Mouse (Mus musculus) embryonic stem cell, embryonic (primary cell): ENCODE results near the gene Ccl6.
"Not testable (repeated sequence)": the region's sequence is repeated elsewhere in the genome, so short reads cannot be mapped to it uniquely, and the experiment has no call there.

ENCODE experiments used
- CTCF ChIA-PET, 4 experiments: fragments of 300-600 bp in 2 of 4; fragments of 350-600 bp in 2 of 4; sonication (Branson Sonifier 250); formaldehyde crosslinking; loops; one replicate each; lab custom pipeline; 2022; ENCODE audit warnings: inconsistent platforms in 2 of 4; lab: Charles Lee
- POLR2A ChIA-PET, 4 experiments: fragments of 300-600 bp in 2 of 4; fragments of 350-600 bp in 2 of 4; sonication (Branson Sonifier 250); formaldehyde crosslinking; loops; one replicate each; lab custom pipeline; 2022; ENCODE audit warnings: antibody characterized with exemption in 4 of 4, inconsistent platforms in 1 of 4; lab: Charles Lee

Ccl6 gene

DNA sequence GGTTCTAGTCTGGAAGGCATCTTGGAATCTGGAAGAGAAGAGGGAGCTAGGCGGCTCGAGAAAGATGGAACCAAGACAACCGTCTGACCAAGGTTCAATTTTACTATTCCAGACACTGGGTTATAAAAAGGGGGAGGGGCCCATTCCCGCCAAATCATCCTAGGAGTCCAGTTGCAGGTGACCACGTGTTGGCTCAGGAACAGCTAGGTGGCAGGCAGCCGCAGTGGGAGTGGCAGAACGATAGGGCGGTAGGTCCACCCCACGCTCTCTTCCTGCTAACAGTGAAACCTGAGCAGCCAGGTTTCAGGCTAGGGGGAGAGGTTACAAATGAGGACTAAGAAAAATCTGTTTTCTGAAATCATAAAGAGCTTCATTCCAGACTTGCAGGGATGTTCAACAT, 20.1 kb downstream of the Ccl6 start:
- CTCF ChIA-PET = no interaction called here
- POLR2A ChIA-PET = interaction anchor here in 2 of 4 experiments (0.6 to 2.0 kb wide), 4 partner anchors 9 to 611 kb away, joined by 3 to 11 read pairs (median 4); no protein-coding TSS in a partner anchor

DNA sequence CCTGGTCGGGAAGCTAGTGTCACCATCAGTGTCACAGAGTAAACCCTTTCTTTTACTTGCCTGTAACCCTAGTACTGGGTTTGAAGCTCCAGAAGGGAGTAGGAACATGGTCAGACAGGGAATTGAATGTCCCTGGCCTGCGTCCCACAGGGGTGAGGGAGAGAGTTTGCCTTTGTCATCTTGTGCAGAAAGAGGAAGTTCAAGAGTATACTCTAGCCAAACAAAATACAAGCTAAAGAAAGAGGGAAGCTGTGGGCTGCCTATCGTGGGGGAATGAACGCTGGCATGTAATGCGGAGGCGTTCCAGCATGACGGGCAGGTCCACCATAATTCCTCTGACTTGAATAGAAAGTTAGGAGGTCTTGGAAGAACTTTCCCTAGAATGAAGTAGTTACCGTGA, 20.7 kb downstream of the Ccl6 start:
- ChIA-PET CTCF (no interaction called here), POLR2A (interaction anchor here in 1 of 4 experiments (1.0 to 2.0 kb wide), 2 partner anchors 10 to 11 kb away, joined by 3 to 11 read pairs; no protein-coding TSS in a partner anchor)

DNA sequence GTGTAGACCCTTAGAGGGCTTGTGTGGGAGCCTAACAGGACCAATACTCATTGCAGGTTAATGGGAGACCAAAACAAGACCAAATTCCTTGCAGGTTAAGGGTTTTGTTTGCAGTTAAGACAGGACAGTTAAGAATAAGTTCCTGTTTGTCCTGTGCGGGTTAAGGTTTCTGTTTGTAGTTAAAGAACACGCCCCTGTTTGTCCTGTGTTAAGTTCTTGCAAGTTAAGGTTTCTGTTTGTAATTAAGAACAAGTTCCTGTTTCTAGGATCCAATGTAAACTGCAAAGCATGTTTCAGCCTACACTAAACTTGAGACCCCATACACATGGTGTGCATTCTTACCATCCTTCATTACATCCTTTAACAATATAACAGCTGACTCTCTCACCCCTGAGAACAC, 22.7 kb downstream of the Ccl6 start:
- ChIA-PET CTCF (no interaction called here), POLR2A (interaction anchor here in 1 of 4 experiments (1.4 kb wide), 1 partner anchor 13 kb away, joined by 4 read pairs; no protein-coding TSS in a partner anchor)

DNA sequence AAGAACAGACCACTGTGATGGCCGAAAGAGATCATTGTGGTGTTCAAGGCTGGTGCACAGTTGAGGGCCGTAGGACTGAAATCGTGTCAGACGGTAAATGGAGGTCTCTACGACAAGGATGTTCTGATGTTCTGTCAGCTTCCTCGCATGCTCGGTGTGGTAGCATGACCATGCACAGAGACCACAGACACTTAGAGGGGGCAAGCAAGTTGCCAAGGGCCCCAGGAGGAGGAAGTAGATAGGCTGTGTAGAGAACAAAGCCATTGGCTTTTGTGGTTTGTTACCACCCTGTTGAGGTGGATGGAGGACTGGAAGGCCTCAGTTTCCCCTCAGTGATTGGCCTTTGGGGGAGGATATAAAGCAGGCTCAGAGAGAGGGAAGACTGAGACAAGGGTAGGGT, 23.6 kb downstream of the Ccl6 start:
- ChIA-PET CTCF (no interaction called here), POLR2A (interaction anchor here in 1 of 4 experiments (0.8 kb wide), 1 partner anchor 97 kb away, joined by 3 read pairs; no protein-coding TSS in a partner anchor)

DNA sequence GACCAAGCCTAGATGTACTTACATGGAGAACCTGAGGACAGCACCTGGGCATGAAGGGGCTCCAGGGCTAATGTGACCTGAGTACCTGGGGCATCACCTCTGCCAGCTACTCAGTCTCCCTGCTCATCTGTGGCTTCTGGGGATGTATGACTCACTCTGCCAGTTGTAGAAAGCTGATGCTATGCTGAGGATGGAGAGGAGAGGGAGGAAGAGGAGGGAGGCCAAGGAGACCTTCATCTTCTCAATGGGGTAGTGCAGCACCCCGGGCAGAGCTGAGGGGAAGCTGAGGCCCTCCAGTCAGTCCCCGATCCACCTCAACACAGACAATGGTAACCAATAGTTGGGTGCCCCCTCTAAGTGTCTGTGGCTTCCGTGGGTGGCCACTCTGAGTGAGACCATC, 24.1 kb downstream of the Ccl6 start:
- ChIA-PET CTCF (no interaction called here), POLR2A (interaction anchor here in 1 of 4 experiments (0.8 to 2.6 kb wide), 2 partner anchors 13 to 97 kb away, joined by 3 to 19 read pairs; no protein-coding TSS in a partner anchor)

DNA sequence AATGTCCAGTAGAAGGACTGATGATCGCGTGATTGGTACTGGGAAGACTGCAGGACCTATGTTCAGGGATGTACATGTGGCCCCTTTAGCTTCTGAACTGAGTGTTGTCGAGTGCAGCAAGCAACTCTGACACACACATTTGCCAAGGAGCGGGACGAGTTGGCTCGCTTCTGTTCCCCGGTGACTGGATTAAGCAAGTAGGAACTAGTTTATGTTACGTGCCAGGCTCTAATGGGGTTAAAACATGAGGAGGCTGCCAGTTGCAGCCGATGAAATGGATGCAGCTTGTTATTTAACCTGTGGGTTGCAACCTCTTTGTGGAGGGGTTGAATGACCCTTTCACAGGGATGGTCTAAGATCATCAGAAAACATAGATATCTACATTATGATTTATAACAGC, 24.8 kb downstream of the Ccl6 start:
- POLR2A ChIA-PET = interaction anchor here in 2 of 4 experiments (0.9 to 2.6 kb wide), 6 partner anchors 10 to 269 kb away, joined by 3 to 19 read pairs (median 4); partner anchors contain the start of gene Ap2b1 (in 1 of the 2)
- CTCF ChIA-PET = interaction anchor here in 1 of 4 experiments (1.2 kb wide), 1 partner anchor 12 kb away, joined by 3 read pairs; no protein-coding TSS in a partner anchor

DNA sequence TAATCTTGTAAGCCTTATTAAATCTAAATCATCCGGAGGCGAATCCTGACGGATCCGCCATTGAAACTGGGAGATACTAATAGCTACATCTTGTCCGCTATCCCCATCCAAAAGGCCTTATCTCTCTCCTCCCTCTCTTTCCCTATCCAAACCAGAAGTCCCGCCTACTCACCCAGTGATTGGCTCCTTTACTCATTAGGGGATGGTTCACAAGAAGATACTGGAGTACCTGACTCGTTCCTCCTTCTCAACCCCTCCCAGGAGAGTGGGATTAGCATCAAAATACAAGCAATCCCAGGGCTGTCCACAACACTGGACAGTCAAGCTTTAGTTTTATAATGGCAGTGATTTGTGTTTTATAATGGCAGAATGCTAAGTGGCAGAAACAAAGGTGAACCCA, 25.6 kb downstream of the Ccl6 start:
- ChIA-PET CTCF (interaction anchor here (0.6 to 1.2 kb wide), 4 partner anchors 11 to 53 kb away, joined by 3 to 5 read pairs (median 4); no protein-coding TSS in a partner anchor), POLR2A (interaction anchor here in 2 of 4 experiments (0.8 to 2.6 kb wide), 19 partner anchors 10 to 295 kb away, joined by 3 to 19 read pairs (median 3); partner anchors contain the start of genes Ap2b1 (in 1 of the 2) and Taf15 (in 1 of the 2))

DNA sequence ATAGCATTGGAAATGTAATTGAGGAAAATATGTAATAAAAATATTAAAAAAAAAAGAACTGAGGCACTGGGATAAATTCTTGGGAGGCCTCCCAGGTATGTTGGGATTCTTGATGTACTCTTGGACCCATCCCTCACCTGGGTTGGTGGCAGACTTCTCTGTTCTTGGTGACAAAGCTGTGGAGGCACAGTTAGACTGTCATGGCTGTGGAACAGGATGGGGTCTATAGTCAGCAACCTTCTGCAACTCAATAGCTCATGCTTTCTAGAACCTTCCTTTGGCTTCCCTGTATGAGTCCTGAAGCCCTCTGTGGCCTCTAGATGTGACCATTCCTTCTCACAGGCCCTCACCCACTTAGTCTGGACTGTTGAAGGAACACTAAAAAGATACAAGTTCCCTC, 26.3 kb downstream of the Ccl6 start:
- ChIA-PET CTCF (interaction anchor here in 3 of 4 experiments (0.9 to 1.2 kb wide), 3 partner anchors 10 to 53 kb away, joined by 3 to 5 read pairs (median 3); no protein-coding TSS in a partner anchor), POLR2A (interaction anchor here in 2 of 4 experiments (0.8 to 2.6 kb wide), 17 partner anchors 10 to 294 kb away, joined by 3 to 19 read pairs (median 4); partner anchors contain the start of genes Ap2b1 (in 1 of the 2) and Taf15 (in 1 of the 2))

DNA sequence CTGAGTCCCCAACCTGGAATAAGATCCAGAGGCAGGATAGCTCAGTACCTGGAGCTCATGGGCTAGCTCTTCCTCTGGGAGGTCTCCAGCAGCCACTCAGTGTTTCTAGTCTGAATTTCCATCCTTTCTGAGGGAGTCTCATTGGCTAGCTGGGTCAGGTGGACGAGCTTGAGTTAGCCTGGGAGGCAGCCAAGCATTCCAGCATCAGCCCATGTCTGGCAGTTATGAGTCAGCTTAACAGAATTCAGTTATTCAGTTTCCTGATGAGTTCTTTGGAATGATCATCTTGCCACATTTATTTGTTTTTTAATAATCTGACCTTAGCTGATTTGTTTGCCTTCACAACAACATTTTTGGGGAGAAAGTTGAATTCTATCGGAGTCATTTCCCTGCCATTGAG, 29.1 kb downstream of the Ccl6 start:
- POLR2A ChIA-PET = interaction anchor here in 1 of 4 experiments (0.6 to 1.3 kb wide), 3 partner anchors 18 to 238 kb away, joined by 3 to 6 read pairs (median 4); no protein-coding TSS in a partner anchor
- CTCF ChIA-PET = no interaction called here

DNA sequence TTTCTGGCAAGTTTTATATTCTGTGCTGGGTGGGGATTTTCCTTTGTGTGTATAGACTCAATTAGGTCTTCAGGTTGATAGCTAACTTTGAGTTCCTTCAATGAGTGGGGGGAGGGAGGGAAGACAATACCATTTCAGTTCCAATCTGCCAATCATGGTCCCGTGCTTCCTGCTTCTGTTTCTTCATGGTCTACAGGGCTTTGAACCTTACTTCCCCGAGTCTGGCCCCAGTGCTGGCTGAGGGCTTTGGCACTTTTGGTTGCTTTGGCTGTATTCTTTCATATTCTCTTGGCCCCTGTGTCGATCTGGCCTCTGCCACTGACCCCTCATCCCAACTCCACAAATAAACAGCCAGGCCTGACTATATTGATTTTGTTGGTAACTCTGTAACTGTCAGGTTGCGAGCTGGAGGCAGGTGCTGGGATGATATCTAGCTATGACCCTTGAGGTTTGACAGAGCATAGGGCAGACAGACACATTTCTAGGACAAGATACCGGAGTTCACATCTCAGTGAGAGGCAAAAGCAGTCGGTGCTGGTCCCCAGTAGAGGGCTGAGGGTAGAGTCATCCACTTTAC, 30.5 kb downstream of the Ccl6 start:
- ChIA-PET POLR2A (no interaction called here), CTCF (no interaction called here)

DNA sequence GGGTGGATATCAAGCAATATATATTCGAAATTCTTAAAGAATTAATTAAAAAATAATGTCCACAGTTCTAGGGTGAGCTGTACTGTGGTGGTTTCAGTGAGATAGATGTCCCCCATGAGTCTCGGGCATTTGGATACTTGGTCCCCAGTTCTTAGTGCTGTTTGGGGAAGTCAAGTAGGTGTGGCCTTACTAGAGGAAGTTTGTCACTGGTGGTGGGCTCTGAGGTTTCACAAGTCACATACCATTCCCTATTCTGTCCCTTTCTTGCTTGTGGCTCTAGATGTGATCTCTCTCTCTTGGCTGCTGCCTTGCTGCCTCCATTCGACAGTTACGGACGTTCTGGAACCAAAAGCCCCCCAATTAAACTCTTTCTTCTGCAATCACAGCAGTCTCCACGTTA, 32.5 kb downstream of the Ccl6 start:
- ChIA-PET CTCF (no interaction called here), POLR2A (interaction anchor here in 1 of 4 experiments (1.6 kb wide), 1 partner anchor 21 kb away, joined by 3 read pairs; no protein-coding TSS in a partner anchor)

DNA sequence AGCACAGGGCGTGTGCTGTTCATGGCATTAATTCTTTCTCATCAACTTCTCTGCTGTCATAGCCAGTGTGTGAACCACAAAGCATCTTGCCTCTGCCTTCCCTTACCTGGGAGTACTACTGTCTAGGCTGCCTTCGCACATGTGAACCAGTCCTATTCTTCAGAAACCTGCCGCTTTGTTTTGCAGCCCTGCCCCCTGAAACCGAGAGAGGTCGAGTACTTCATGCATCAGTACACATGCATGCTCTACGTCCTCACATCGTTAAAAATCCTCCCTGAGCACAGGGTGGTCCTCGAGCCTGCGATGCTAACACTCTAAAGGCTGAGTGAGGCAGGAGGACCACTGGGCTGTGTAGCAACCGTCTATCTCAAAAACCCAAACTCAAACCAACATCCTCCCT, 35.8 kb downstream of the Ccl6 start:
- ChIA-PET POLR2A (interaction anchor here in 2 of 4 experiments (0.6 to 1.2 kb wide), 3 partner anchors 10 to 172 kb away, joined by 3 to 7 read pairs (median 7); no protein-coding TSS in a partner anchor), CTCF (interaction anchor here (0.6 to 1.7 kb wide), 18 partner anchors 10 to 475 kb away, joined by 3 to 11 read pairs (median 4); partner anchors contain the start of genes Ccl4 (in 1 of the 4) and Wfdc21 (in 1 of the 4))

DNA sequence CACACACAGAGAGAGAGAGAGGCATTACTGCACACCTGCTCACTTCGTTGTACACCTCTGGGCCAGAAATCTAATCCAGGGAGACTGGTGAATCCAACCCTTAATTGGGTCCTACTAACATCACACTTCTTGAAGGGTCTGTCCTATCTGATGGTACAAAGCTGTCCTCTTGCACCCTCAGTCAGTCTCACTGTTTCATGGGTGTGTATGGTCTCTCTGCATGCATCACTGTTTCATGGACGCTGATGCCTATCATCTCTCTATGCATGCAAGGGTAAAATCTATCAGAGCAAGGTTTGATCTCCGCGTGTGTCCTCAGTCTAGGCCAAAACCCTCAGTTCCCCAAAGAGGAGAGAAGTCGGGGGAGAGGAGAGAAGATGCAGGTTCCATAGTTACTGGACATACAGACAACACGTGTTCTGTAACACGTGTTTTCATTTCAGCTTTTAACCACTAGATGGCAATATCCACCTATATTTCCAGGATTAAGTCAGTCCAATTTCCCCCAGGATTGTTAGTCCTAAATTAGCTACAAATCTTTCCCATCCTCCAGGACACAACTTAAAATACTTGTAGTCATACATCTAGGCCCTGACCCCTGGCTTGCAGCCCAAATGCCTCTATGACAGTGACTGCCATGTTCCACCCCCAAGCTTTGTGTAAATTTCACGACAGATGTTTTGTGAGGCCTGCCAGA, 36.7 kb downstream of the Ccl6 start:
- POLR2A ChIA-PET = interaction anchor here in 3 of 4 experiments (0.6 to 1.2 kb wide), 6 partner anchors 10 to 233 kb away, joined by 3 to 7 read pairs (median 3); no protein-coding TSS in a partner anchor
- CTCF ChIA-PET = interaction anchor here (0.6 to 1.7 kb wide), 23 partner anchors 11 to 783 kb away, joined by 3 to 11 read pairs (median 4); partner anchors contain the start of genes Ccl4 (in 1 of the 4) and Wfdc21 (in 1 of the 4)

DNA sequence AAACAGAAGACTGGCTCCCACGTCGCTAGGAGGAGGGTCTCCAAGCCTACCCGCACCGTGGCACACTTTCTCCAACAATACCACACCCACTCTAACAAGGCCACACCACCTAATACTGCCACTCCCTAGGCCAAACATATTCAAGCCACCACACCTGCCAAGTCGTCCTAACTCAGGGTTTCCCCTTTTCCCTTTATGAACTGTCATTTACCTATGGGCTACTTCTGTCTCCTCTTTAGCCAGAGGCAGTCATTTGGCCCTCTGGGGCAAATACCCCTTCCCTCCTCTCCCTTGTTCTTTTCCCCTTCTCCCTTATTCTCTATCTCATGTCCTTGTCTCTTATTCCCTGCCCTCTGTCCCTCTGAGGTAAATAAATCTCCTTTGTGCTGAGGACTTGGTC, 41.2 kb downstream of the Ccl6 start:
- ChIA-PET POLR2A (interaction anchor here in 1 of 4 experiments (1.3 kb wide), 1 partner anchor 187 kb away, joined by 5 read pairs; no protein-coding TSS in a partner anchor), CTCF (no interaction called here)

DNA sequence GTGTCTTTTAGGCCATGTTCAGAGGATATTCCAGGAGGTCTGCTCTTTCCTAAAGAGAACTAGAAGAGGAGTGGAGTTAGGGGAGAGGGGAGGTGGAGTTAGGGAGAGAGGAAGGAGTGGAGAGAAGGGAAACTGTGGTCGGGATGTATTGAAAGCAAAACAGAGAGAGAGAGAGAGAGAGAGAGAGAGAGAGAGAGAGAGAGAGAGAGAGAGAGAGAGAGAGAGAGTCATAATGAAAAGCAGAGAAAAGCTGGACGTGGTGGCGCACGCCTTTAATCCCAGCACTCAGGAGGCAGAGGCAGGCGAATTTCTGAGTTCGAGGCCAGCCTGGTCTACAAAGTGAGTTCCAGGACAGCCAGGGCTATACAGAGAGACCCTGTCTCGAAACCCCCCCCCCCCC, 41.9 kb downstream of the Ccl6 start:
- POLR2A ChIA-PET = interaction anchor here in 1 of 4 experiments (1.3 kb wide), 1 partner anchor 187 kb away, joined by 5 read pairs; no protein-coding TSS in a partner anchor
- CTCF ChIA-PET = not testable (repeated sequence)

DNA sequence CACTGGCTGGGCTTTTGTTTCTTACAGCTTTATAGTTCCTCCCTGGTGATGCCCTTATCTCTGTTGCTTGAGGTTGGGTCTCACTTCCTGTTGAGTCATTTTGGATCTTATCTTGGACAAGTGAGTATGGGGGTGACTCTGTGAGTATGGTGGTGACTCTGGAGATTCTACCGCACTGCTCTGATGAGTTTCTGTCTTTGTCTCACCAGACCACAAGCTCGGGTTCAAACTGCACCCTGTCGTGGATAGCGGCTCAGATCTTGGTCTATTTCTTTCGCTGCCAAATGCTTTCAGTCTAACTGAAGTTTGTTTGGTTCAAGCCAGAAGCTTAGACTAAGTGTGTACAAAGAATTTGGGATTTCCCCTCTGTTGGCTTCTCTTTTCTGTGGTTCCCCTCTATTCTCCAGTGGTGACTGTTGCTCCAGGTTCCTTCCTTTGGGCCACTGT, 42.7 kb downstream of the Ccl6 start:
- POLR2A ChIA-PET = interaction anchor here in 1 of 4 experiments (1.8 kb wide), 1 partner anchor 279 kb away, joined by 4 read pairs; no protein-coding TSS in a partner anchor
- CTCF ChIA-PET = interaction anchor here in 1 of 4 experiments (0.7 kb wide), 1 partner anchor 207 kb away, joined by 3 read pairs; no protein-coding TSS in a partner anchor

DNA sequence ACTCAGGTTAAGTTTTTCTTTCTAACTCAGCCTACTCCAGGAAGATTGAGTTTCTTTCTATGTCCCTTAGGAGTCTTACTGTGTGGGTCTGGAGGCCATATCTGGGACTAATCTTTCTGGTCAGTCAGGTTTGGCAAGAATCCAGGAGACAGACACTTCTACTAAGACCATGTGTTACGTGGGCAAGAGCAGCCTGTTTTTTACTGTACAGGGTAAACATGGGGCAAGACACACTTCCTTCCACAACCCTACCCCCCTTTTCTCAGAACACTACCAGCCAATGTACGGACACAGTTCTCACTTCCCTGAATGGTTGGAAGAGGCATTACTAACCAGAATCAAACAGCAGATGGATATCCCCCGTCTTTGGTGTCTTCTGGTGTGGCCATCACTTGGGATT, 48.7 kb downstream of the Ccl6 start:
- ChIA-PET POLR2A (no interaction called here), CTCF (no interaction called here)

DNA sequence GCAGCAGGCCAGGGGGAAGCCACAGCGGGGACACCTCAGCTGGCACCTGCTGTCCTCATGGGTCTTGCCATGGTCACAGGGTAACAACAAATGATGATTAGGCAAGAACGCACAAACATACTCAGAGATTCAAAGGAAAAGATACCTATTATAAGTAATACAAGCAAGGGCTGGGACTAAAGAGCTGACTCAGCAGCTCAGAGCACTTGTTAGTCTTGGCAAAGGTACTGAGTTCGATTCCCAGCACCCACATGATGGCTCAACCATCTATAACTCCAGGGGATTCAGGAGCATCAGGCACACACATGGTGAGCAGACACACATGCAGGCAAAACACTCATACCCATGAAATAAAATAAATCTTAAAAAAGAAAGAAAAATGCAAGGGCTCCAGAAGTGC, 51.5 kb downstream of the Ccl6 start:
- ChIA-PET CTCF (no interaction called here), POLR2A (no interaction called here)
